Mouse (Mus musculus) limb, embryonic 10.5 days (tissue): Measurements from ENCODE around the gene Iqcf5. TPM values are rescaled to one million over a fixed set of nuclear protein-coding genes. Genes with fewer than 3 reads are reported as not detected.
"Not testable (repeated sequence)": the region's sequence is repeated elsewhere in the genome, so short reads cannot be mapped to it uniquely, and the experiment has no call there.

Source experiments
- DNase-seq: peaks from one replicate; pipeline ENCODE4 v3.0.0-alpha.2; 2017; ENCODE audit warnings: low spot score
- H3K27ac ChIP-seq: fragments of 300-500 bp; sonication (generic); 2 replicates; pipeline ENCODE4 v1.5.1; 2016; ENCODE audit warnings: mild to moderate bottlenecking
- H3K27me3 ChIP-seq: fragments of 300-500 bp; sonication (generic); 2 replicates; pipeline ENCODE4 v1.6.1; 2016; ENCODE audit warnings: low read depth, mild to moderate bottlenecking; ENCODE audit not compliant: poor library complexity, severe bottlenecking
- H3K36me3 ChIP-seq: fragments of 300-500 bp; sonication (generic); 2 replicates; pipeline ENCODE4 v1.6.1; 2016; ENCODE audit warnings: mild to moderate bottlenecking, moderate library complexity
- H3K4me1 ChIP-seq: fragments of 300-500 bp; sonication (generic); 2 replicates; pipeline ENCODE4 v1.6.1; 2016
- H3K4me3 ChIP-seq: fragments of 300-500 bp; sonication (generic); 2 replicates; pipeline ENCODE4 v1.5.1; 2016; ENCODE audit warnings: mild to moderate bottlenecking, moderate library complexity
- H3K9me3 ChIP-seq: fragments of 300-500 bp; sonication (generic); replicated peaks from 2 replicates; pipeline ENCODE4 v1.6.1; 2016; ENCODE audit warnings: mild to moderate bottlenecking
- WGBS: fragments of 180-500 bp; shearing (Covaris S2); methylation state at CpG from one replicate; pipeline ENCODE4 v1.1.7; 2016; 5-methylcytosine and 5-hydroxymethylcytosine counted together
- polyA plus RNA-seq: library from polyadenylated mRNA; unstranded; fragments of >200 nt; fragmentation: Nextera tagmentation; extraction: Ambion mirVana; gene quantifications from 2 replicates; pipeline ENCODE4 v1.2.1, GENCODE M21; 2016

Iqcf5 gene
- polyA plus RNA-seq, 1 experiment from 2014 or later = not detected

- H3K4me1 ChIP-seq = no peaks in the 10 kb centered on the region
- H3K4me3 ChIP-seq = no peak overlapping the region
- peaks cover 63% of the 10 kb centered on the region for H3K36me3 ChIP-seq
- DNase-seq = no peak
- no peaks in the 10 kb centered on the region for H3K27me3 ChIP-seq
- no peak overlapping the region for H3K27ac ChIP-seq
- no peaks in the 10 kb centered on the region for H3K9me3 ChIP-seq
- 92% methylated on average over 10 of the region's 10 CpGs for WGBS
Measured at GRCm38 (mm10) chr9:106485076-106485475, 29.3 kb upstream of the Iqcf5 start.

DNA sequence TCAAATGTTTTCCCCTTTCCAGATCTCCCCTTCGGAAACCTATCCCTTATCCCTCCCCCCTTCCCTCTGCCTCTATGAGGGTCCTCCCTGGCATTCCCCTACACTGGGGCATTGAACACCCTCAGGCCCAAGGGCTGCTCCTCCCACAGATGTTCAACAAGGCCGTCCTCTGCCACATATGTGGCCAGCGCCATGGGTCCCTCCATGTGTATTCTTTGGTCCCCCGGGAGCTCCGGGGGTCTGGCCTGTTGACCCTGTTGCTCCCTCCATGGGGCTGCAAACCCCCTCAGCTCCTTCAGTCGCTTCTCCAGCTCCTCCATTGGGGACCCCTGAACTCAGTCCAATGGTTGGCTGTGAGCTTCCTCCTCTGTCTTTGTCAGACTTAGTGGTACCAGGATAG lies 26.8 kb upstream of the Iqcf5 start:
- not testable (repeated sequence) for H3K27ac ChIP-seq, H3K27me3 ChIP-seq, H3K4me3 ChIP-seq, H3K4me1 ChIP-seq, DNase-seq, H3K9me3 ChIP-seq
- H3K36me3 ChIP-seq = peaks cover 40% of the 10 kb centered on the region
- WGBS = 90% methylated on average over 6 of the region's 6 CpGs

DNA sequence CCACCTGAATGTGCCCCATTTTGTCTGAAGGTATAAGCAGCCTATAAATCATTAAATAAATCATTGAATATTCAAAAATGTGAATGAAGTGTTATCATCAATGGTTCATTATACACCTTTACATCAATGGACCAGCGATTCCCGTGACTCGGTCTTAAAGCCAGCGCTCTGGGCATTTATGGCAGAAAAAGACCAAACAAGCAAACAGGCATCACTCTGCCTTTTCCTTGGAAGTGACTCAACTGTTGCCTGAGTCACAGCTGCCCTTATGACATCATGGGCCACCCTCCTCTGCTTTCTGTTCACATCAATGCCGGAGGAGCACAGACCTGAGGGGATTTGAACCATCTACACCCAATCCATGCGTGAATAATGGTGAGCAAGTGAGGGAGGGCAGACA lies 14.7 kb upstream of the Iqcf5 start, which contains the start of gene Iqcf1:
TSS of gene Iqcf1 (plus strand) at position 301 of the 400 bp plus-strand sequence.
- Histone ChIP-seq H3K36me3 (no peaks in the 10 kb centered on the region), H3K27me3 (no peaks in the 10 kb centered on the region), H3K9me3 (no peaks in the 10 kb centered on the region), H3K4me3 (no peak within 1 kb of the TSS), H3K27ac (no peak within 1 kb of the TSS), H3K4me1 (no peaks in the 10 kb centered on the region)
- 94% methylated on average over 6 of the region's 6 CpGs for WGBS
- no peak for DNase-seq

- WGBS = 89% methylated on average over 22 of the region's 22 CpGs
- H3K4me1 ChIP-seq = no peaks in the 10 kb centered on the region
Measured at GRCm38 (mm10) chr9:106501846-106502245, 12.5 kb upstream of the Iqcf5 start.

DNA sequence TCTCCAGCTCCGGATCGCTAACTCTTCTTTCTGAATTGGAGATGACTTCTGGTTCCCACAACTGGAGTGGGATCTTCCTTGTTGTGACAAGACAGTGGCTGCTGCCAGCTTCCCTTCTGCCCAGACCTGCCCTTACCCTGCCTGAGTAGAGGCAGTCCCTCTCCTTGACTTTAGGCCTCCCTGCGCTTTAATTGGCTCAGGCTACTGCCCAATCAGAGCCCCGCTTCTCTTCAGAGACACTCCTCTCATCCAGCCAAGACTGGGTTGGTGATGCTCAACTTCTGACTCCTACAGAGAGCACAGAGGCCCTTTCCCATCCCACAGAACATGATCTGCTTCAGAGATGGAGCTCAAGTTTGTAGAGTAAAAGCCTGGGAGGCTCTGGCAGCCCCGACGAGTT lies 10.1 kb upstream of the Iqcf5 start:
- no peak overlapping the region for H3K27ac ChIP-seq
- H3K9me3 ChIP-seq = no peaks in the 10 kb centered on the region
- no peak for DNase-seq
- H3K27me3 ChIP-seq = no peaks in the 10 kb centered on the region
- no peaks in the 10 kb centered on the region for H3K36me3 ChIP-seq
- no peaks in the 10 kb centered on the region for H3K4me1 ChIP-seq
- no peak overlapping the region for H3K4me3 ChIP-seq
- WGBS = 72% methylated on average over 6 of the region's 6 CpGs

More at GRCm38 (mm10) chr9:106501846-106502245, 12.5 kb upstream of the Iqcf5 start:
- H3K27ac ChIP-seq = no peak overlapping the region
- no peaks in the 10 kb centered on the region for H3K9me3 ChIP-seq
- no peak overlapping the region for H3K4me3 ChIP-seq
- no peak for DNase-seq
- no peaks in the 10 kb centered on the region for H3K27me3 ChIP-seq
- no peaks in the 10 kb centered on the region for H3K36me3 ChIP-seq

DNA sequence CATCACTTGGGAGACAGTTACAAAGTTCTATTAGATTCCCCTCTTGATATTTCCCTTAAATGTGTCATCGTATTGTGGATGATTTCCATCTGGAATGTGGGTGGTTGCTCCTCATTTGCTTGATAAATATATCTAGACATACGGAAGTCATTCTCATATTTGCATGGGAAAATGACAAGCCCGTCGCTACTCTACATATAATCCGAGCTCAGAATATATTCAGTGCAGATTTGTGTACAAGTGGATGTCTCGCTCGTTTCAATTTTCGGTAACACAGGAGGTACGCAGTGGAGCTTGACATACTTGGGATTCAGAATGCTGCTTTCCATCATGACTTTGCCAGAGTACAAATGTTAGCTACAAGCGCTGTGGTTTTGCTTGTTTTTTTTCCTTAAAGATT lies 5.0 kb upstream of the Iqcf5 start:
- Histone ChIP-seq H3K4me3 (no peak overlapping the region), H3K27me3 (no peaks in the 10 kb centered on the region), H3K9me3 (no peaks in the 10 kb centered on the region), H3K27ac (no peak overlapping the region), H3K4me1 (no peaks in the 10 kb centered on the region; the same call in 1 of the 2 replicates), H3K36me3 (no peaks in the 10 kb centered on the region)
- DNase-seq = no peak
- 95% methylated on average over 10 of the region's 10 CpGs for WGBS

GRCm38 (mm10) chr9:106512729-106513450 lies 1.5 kb upstream of the Iqcf5 start:
- no peak overlapping the region for H3K4me3 ChIP-seq
- no peaks in the 10 kb centered on the region for H3K36me3 ChIP-seq
- H3K4me1 ChIP-seq = no peaks in the 10 kb centered on the region; the same call in 1 of the 2 replicates
- H3K27me3 ChIP-seq = no peaks in the 10 kb centered on the region
- WGBS = 76% methylated on average over 13 of the region's 13 CpGs
- no peak for DNase-seq
- H3K9me3 ChIP-seq = no peaks in the 10 kb centered on the region
- no peak overlapping the region for H3K27ac ChIP-seq

DNA sequence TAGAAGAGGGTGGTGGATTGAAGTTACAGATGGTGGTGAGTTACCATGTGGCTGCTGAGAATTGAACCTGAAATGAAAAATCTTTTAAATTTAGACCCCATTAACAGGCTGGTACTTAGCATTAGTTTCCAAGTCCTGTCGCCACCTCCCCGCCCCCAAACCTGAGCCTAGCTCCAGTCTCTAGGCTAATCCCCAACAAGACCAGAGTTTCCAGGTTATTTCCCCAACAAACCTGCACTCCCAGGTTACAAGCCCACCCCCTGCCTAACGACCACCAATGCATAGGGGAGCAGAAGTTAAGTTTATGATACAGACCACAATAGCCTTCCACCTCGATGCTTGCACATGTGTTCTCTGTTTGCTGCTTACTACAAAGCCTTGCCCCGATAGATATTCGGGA lies 807 bp upstream of the Iqcf5 start:
- no peak overlapping the region for H3K4me3 ChIP-seq
- H3K9me3 ChIP-seq = no peaks in the 10 kb centered on the region
- no peaks in the 10 kb centered on the region for H3K36me3 ChIP-seq
- no peaks in the 10 kb centered on the region for H3K27me3 ChIP-seq
- no peak for DNase-seq
- H3K4me1 ChIP-seq = no peaks in the 10 kb centered on the region; the same call in 1 of the 2 replicates
- H3K27ac ChIP-seq = no peak overlapping the region
- 76% methylated on average over 6 of the region's 6 CpGs for WGBS

DNA sequence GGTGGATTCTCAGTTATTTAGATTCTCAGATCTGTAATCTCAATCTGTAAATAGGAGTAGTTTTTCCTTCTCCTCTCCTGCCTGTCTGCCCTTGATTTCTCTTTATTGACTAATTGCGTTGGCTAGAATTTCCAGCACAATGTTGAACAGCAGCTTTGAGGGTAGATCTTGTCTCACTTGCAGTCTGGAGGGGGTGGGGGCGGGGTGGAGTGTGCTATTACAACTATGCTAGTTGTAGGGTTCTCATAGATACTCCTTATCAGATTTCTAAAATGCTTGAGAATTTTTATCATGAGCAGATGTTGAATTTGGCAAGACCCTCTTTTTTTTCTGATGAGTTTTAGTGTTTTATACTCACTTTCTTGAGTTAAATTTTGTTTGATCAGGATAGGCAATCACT lies 5.1 kb downstream of the Iqcf5 start:
- no peaks in the 10 kb centered on the region for H3K36me3 ChIP-seq
- no peaks in the 10 kb centered on the region for H3K9me3 ChIP-seq
- no peaks in the 10 kb centered on the region for H3K27me3 ChIP-seq
- WGBS = 87% methylated on average over 2 of the region's 2 CpGs
- H3K4me3 ChIP-seq = no peak overlapping the region
- no peak overlapping the region for H3K27ac ChIP-seq
- DNase-seq = no peak
- no peaks in the 10 kb centered on the region for H3K4me1 ChIP-seq

- Histone ChIP-seq H3K27me3 (no peaks in the 10 kb centered on the region), H3K9me3 (no peaks in the 10 kb centered on the region), H3K27ac (no peak overlapping the region), H3K36me3 (no peaks in the 10 kb centered on the region), H3K4me3 (no peak overlapping the region), H3K4me1 (no peaks in the 10 kb centered on the region)
- 82% methylated on average over 8 of the region's 8 CpGs for WGBS
- no peak for DNase-seq
Measured at GRCm38 (mm10) chr9:106519909-106520308, 5.5 kb downstream of the Iqcf5 start.

DNA sequence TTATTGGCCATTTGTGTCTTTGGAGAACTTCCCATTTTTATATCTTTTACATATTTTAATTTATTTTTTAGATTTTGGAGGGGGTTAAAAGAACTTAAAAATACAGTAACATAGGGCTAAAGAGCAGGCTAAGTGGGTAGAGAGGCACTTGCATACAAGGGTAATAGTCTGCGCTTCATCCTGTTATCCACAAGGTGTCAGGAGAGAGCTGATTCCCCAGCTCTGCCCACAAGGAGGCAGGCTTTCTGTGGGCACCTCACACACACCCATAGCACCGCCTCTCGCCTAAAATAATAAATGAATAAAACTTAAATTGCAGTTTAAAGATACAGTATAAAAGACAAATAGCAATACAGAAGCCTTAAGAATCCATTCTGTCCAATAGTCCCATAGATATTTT lies 17.5 kb downstream of the Iqcf5 start:
- Histone ChIP-seq H3K36me3 (no peaks in the 10 kb centered on the region), H3K27me3 (no peaks in the 10 kb centered on the region), H3K4me3 (no peak overlapping the region), H3K27ac (no peak overlapping the region), H3K9me3 (no peaks in the 10 kb centered on the region), H3K4me1 (no peaks in the 10 kb centered on the region)
- 34% methylated on average over 3 of the region's 3 CpGs for WGBS
- peak; percentile 38 for DNase-seq

DNA sequence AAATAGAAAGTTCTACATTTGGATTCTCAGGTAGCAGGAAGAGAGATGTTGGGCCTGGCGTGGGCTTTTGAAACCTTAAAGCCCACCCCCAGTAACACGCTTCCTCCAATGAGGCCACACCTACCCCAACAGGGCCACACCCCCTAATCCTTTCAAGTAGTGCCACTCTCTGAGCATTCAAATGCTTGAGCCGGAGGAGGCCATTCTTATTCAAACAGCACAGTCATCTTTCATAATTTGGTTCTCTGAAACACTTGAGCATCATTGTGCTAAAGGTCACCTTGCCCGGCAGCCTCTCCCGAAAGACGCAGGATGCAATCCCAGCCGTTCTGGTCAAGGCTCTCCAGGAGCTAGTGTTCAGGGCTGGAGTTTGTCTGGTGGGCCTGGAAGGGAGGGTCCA lies 19.9 kb downstream of the Iqcf5 start:
- H3K9me3 ChIP-seq = no peaks in the 10 kb centered on the region
- 95% methylated on average over 7 of the region's 7 CpGs for WGBS
- no peaks in the 10 kb centered on the region for H3K4me1 ChIP-seq
- H3K27me3 ChIP-seq = no peaks in the 10 kb centered on the region
- no peak for DNase-seq
- H3K36me3 ChIP-seq = no peaks in the 10 kb centered on the region
- no peak overlapping the region for H3K4me3 ChIP-seq
- H3K27ac ChIP-seq = no peak overlapping the region

DNA sequence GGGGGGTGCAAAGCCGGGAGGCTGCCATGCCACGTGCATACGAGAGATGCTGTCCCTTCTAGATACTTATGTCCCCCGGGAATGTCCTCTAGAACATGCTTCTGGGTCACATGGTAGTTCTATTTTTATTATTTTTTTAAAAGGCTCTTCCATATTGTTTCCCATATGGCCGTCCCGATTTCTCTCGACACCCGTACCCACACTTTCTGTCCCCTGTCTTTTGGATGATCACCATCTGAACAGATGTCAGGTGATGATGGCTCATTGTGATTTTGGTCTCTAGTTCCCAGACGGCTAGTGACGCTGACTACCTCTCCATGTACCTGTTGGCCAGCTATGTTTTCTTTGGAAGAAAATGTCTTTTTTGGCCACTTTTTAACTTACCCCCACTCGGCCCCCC lies 20.6 kb downstream of the Iqcf5 start:
- Histone ChIP-seq H3K4me3 (no peak overlapping the region), H3K4me1 (no peaks in the 10 kb centered on the region), H3K36me3 (no peaks in the 10 kb centered on the region), H3K27me3 (no peaks in the 10 kb centered on the region), H3K9me3 (no peaks in the 10 kb centered on the region), H3K27ac (no peak overlapping the region)
- DNase-seq = no peak
- WGBS = 91% methylated on average over 11 of the region's 11 CpGs

DNA sequence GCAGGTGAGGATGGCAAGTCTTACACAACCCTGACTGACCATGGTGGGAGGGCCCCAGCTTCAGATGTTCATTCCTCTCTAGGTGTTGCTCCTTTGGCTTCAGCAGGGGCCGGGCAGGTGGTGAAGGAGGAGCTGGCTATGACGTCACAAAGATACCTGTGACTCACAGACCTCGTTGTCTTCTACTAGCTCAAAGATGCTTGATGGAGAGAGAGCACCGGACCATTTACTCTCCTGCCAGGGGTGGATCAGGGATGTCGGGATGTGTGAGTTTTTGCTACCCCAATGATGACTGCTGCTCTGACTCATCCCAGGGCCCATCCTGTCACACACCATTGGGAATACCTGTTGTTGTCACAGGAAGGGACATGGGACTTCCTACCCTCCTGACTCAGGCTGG lies 47.2 kb downstream of the Iqcf5 start, which contains the start of gene Iqcf3:
TSS of gene Iqcf3 (minus strand) at position 101 of the 400 bp plus-strand sequence.
- Histone ChIP-seq H3K4me3 (no peak within 1 kb of the TSS), H3K27me3 (no peaks in the 10 kb centered on the region), H3K4me1 (0 out of 2 replicates have a peak, but pooled peaks cover 3% of the 10 kb centered on the region), H3K27ac (no peak within 1 kb of the TSS), H3K9me3 (no peaks in the 10 kb centered on the region), H3K36me3 (no peaks in the 10 kb centered on the region)
- no peak for DNase-seq
- 90% methylated on average over 5 of the region's 5 CpGs for WGBS
